18 mouse cellular contexts compared by ENCODE assay signal in the genomic region with DNA sequence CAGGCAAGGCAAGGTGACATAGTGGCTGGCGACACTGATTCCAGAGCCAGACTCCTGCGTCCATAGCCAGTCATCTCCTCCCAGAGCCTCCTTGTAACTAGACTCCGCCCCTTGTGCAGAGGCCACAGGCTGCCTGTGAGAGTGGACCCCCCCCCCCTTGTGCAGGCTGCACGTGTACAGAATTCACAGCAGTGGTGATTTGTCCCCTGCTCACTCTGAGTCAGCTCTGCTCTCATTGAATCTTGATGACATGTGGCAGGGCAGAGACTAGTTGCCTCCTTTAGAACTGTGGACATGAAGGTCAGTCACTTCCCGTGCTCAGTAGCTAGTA. TPM values are rescaled to one million over a fixed set of nuclear protein-coding genes. Genes with fewer than 3 reads are reported as not detected.
DNase-seq lines count a peak whose midpoint lies in the region; ATAC-seq and TF ChIP-seq lines count a peak whose summit lies in the region.
"Had no signal": no experiment of that assay in that cellular context is flagged by ENCODE, and none has a peak within 500 bp of the region (broad histone marks: within the 10 kb centered on the region; RNA-seq: fewer than 3 reads in every experiment).

No protein-coding gene starts in this region.

- peak; percentile 53 to 80 for DNase-seq in adrenal gland, adult (ENCODE audit: inconsistent age in 2 of 2, low spot score in 1 of 2)
- DNase-seq in adrenal gland, adult 18-20 months (ENCODE audit: low spot score in 2 of 2): no peak
- peak; percentile 21 for DNase-seq in hindbrain, embryonic 11.5 days (ENCODE audit: low spot score)
- peak; percentile 47 for DNase-seq in limb, embryonic 10.5 days (ENCODE audit: low spot score)
- no peak for DNase-seq in cerebellum, postnatal 25 days
- DNase-seq in heart, adult 9 months (ENCODE audit: low spot score in 2 of 2): no peak
- DNase-seq: cerebellum, adult 9-11 months; kidney, adult 9 months had no signal

- peaks cover 23% of the 10 kb centered on the region for H3K27me3 ChIP-seq in hindbrain, embryonic 11.5 days (ENCODE audit: control insufficient read depth, insufficient read depth, low read length)
- peaks cover 57% of the 10 kb centered on the region for H3K27me3 ChIP-seq in hindbrain, embryonic 13.5 days
- peaks cover 35% of the 10 kb centered on the region for H3K27me3 ChIP-seq in E14TG2a.4 (ENCODE audit: insufficient read depth, low read length)
- H3K27me3 ChIP-seq in limb, embryonic 10.5 days (ENCODE audit: low read depth, poor library complexity, severe bottlenecking): peaks cover 41% of the 10 kb centered on the region

- H3K36me3 ChIP-seq in hindbrain, embryonic 11.5 days (ENCODE audit: control insufficient read depth, insufficient read depth, low read length): no peaks in the 10 kb centered on the region
- H3K36me3 ChIP-seq in hindbrain, embryonic 13.5 days: no peaks in the 10 kb centered on the region
- no peaks in the 10 kb centered on the region for H3K36me3 ChIP-seq in E14TG2a.4 (ENCODE audit: insufficient read depth, low read length)
- H3K36me3 ChIP-seq in limb, embryonic 10.5 days: no peaks in the 10 kb centered on the region
- H3K36me3 ChIP-seq: embryonic facial prominence, embryonic 12.5 days; heart, embryonic 15.5 days; limb, embryonic 13.5 days; liver, embryonic 15.5 days had no signal

- H3K9ac ChIP-seq in hindbrain, embryonic 11.5 days (ENCODE audit: low read depth, low read length): no peak overlapping the region
- H3K9ac ChIP-seq in hindbrain, embryonic 13.5 days: no peak overlapping the region
- H3K9ac ChIP-seq: embryonic facial prominence, embryonic 12.5 days; heart, embryonic 15.5 days; limb, embryonic 13.5 days; liver, embryonic 15.5 days had no signal

- H3K4me2 ChIP-seq in hindbrain, embryonic 11.5 days (replicated peaks; ENCODE audit: low read depth, low read length): no peak overlapping the region
- no peak overlapping the region for H3K4me2 ChIP-seq in hindbrain, embryonic 13.5 days
- H3K4me2 ChIP-seq: embryonic facial prominence, embryonic 12.5 days; heart, embryonic 15.5 days; limb, embryonic 13.5 days; liver, embryonic 15.5 days had no signal

- no peak overlapping the region for H3K4me3 ChIP-seq in hindbrain, embryonic 11.5 days (ENCODE audit: low read depth, low read length)
- no peak overlapping the region for H3K4me3 ChIP-seq in hindbrain, embryonic 13.5 days
- no peak overlapping the region for H3K4me3 ChIP-seq in E14TG2a.4 (replicated peaks; ENCODE audit: low read length)
- H3K4me3 ChIP-seq in limb, embryonic 10.5 days: no peak overlapping the region
- H3K4me3 ChIP-seq: embryonic facial prominence, embryonic 12.5 days; heart, embryonic 15.5 days; limb, embryonic 13.5 days; liver, embryonic 15.5 days had no signal

- TF ChIP-seq CTCF in E14TG2a.4 (conservative IDR thresholded peaks at IDR 0.05; ENCODE audit: low read length): 0 out of 2 replicates have a peak, but pooled peaks have one; percentile 0

- no peak overlapping the region for H3K27ac ChIP-seq in hindbrain, embryonic 11.5 days (ENCODE audit: low read depth, low read length)
- H3K27ac ChIP-seq in hindbrain, embryonic 13.5 days: no peak overlapping the region
- no peak overlapping the region for H3K27ac ChIP-seq in limb, embryonic 10.5 days
- H3K27ac ChIP-seq: embryonic facial prominence, embryonic 12.5 days; heart, embryonic 15.5 days; limb, embryonic 13.5 days; liver, embryonic 15.5 days had no signal

- ATAC-seq in hindbrain, embryonic 11.5 days (ENCODE audit: low FRiP score): 0 out of 2 replicates have a peak, but pooled peaks have one; percentile 33
- ATAC-seq in hindbrain, embryonic 13.5 days (ENCODE audit: low FRiP score): no peak

- WGBS in hindbrain, embryonic 11.5 days: 48% methylated on average over 5 of the region's 5 CpGs
- 39% methylated on average over 5 of the region's 5 CpGs for WGBS in hindbrain, embryonic 13.5 days
- WGBS in limb, embryonic 10.5 days: 47% methylated on average over 5 of the region's 5 CpGs

- H3K4me1 ChIP-seq in hindbrain, embryonic 11.5 days (replicated peaks; ENCODE audit: control insufficient read depth, insufficient read depth, low read length): no peaks in the 10 kb centered on the region; the same call in 1 of the 2 replicates
- peaks cover 6% of the 10 kb centered on the region for H3K4me1 ChIP-seq in hindbrain, embryonic 13.5 days (replicated peaks)
- H3K4me1 ChIP-seq in E14TG2a.4 (replicated peaks; ENCODE audit: low read depth, low read length): peaks cover 8% of the 10 kb centered on the region
- peaks cover 13% of the 10 kb centered on the region for H3K4me1 ChIP-seq in limb, embryonic 10.5 days
- H3K4me1 ChIP-seq: heart, embryonic 15.5 days; liver, embryonic 15.5 days had no signal

- no peaks in the 10 kb centered on the region for H3K9me3 ChIP-seq in hindbrain, embryonic 11.5 days (ENCODE audit: control insufficient read depth, low read length)
- no peaks in the 10 kb centered on the region for H3K9me3 ChIP-seq in hindbrain, embryonic 13.5 days
- peaks cover 11% of the 10 kb centered on the region; the same call in 1 of the 2 replicates for H3K9me3 ChIP-seq in E14TG2a.4 (ENCODE audit: low read length)
- H3K9me3 ChIP-seq in limb, embryonic 10.5 days (replicated peaks): no peaks in the 10 kb centered on the region
- H3K9me3 ChIP-seq: embryonic facial prominence, embryonic 12.5 days; heart, embryonic 15.5 days; liver, embryonic 15.5 days had no signal

RNA-seq across cellular contexts. Expression of a gene that starts 8.8 kb away (rescaled TPM):
- not detected for total RNA-seq in adrenal gland, adult 18-20 months (2021)
- 5.6 and 10.1 TPM in 2 replicates for polyA plus RNA-seq in hindbrain, embryonic 11.5 days (2014; fragmentation: Nextera tagmentation; extraction: Ambion mirVana)
- 5.4 and 10.1 TPM in 2 replicates for polyA plus RNA-seq in hindbrain, embryonic 13.5 days (2015; fragmentation: Nextera tagmentation; extraction: Ambion mirVana)
- 0.33 TPM in 1 of 2 replicates, not detected in the other for polyA plus RNA-seq in limb, embryonic 10.5 days (2016; fragmentation: Nextera tagmentation; extraction: Ambion mirVana)
- total RNA-seq: monocyte, adult 5-6 weeks had no signal
- polyA plus RNA-seq: gonadal fat pad, adult 2 months; heart, embryonic 15.5 days; liver, embryonic 15.5 days; small intestine, adult 2 months; stomach, embryonic 14.5 days had no signal

RNA-seq across cellular contexts. Expression of a gene that starts 38.8 kb away (rescaled TPM):
- total RNA-seq in adrenal gland, adult 18-20 months (2021): 10 to 100 TPM; 11.8 to 12.1 TPM
- polyA plus RNA-seq in hindbrain, embryonic 11.5 days (2014; fragmentation: Nextera tagmentation; extraction: Ambion mirVana): 6.4 and 7.9 TPM in 2 replicates
- 12.4 and 13.8 TPM in 2 replicates for polyA plus RNA-seq in hindbrain, embryonic 13.5 days (2015; fragmentation: Nextera tagmentation; extraction: Ambion mirVana)
- 12.3 and 13.5 TPM in 2 replicates for polyA plus RNA-seq in limb, embryonic 10.5 days (2016; fragmentation: Nextera tagmentation; extraction: Ambion mirVana)

Comparison
In these comparisons a context has a peak if more than half of its experiments do, and no peak if none do; other contexts are left out.
1. DNase-seq: peak in adrenal gland, adult (2 of 2), hindbrain, embryonic 11.5 days (single experiment) and limb, embryonic 10.5 days (single experiment); none in adrenal gland, adult 18-20 months (0 of 2), cerebellum, postnatal 25 days (0 of 2) and heart, adult 9 months (0 of 2).